In the genomic region with DNA sequence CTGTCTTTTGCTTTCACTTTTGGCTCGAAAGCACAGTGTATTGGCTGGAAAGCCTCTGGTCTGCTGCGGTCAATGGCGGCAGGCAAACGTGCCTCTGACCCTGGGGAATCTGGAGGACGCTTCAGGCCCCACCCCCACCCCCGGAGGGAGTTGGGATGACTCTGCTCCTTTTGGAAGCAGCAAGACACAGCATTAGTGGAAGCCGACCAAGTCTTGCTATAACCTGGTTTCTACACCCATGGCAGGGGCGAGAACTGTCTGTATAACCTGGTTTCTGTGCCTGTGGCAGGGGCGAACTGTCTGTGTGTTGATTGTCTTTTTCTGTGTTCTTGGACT, we compare ENCODE assay signal across 15 mouse cellular contexts. TPM values are rescaled to one million over a fixed set of nuclear protein-coding genes. Genes with fewer than 3 reads are reported as not detected.
A peak's percentile ranks its signal among the peaks of the same experiment; 100 is the strongest.
DNase-seq lines count a peak whose midpoint lies in the region; ATAC-seq and TF ChIP-seq lines count a peak whose summit lies in the region.
"Had no signal": no experiment of that assay in that cellular context is flagged by ENCODE, and none has a peak within 500 bp of the region (broad histone marks: within the 10 kb centered on the region; RNA-seq: fewer than 3 reads in every experiment).

No protein-coding gene starts in this region.

- H3K36me3 ChIP-seq in testis, adult 2 months (ENCODE audit: control insufficient read depth, insufficient read depth, low read length) = no peaks in the 10 kb centered on the region
- no peaks in the 10 kb centered on the region for H3K36me3 ChIP-seq in liver, embryonic 13.5 days
- H3K36me3 ChIP-seq: forebrain, embryonic 10.5 days; heart, embryonic 10.5 days; hindbrain, embryonic 13.5 days had no signal

- no peaks in the 10 kb centered on the region for H3K4me1 ChIP-seq in testis, adult 2 months (ENCODE audit: control insufficient read depth, insufficient read depth, low read length)
- no peaks in the 10 kb centered on the region for H3K4me1 ChIP-seq in bone marrow, adult 2 months (ENCODE audit: control insufficient read depth, insufficient read depth, low read length)
- H3K4me1 ChIP-seq in liver, embryonic 13.5 days (replicated peaks) = no peaks in the 10 kb centered on the region
- H3K4me1 ChIP-seq: heart, embryonic 10.5 days; hindbrain, embryonic 13.5 days had no signal

- no peak for TF ChIP-seq CTCF in testis, adult 2 months (IDR thresholded peaks at IDR 0.05; ENCODE audit: control insufficient read depth, insufficient read depth, insufficient replicate concordance, low read depth, low read length)
- no peak for TF ChIP-seq CTCF in bone marrow, adult 2 months (IDR thresholded peaks at IDR 0.05; ENCODE audit: control insufficient read depth, insufficient read depth, low read length)

- H3K4me2 ChIP-seq in liver, embryonic 13.5 days = peak overlapping the region; percentile 36
- H3K4me2 ChIP-seq: hindbrain, embryonic 13.5 days had no signal

- DNase-seq in testis, postnatal 10 days (ENCODE audit: low spot score) = no peak
- no peak for DNase-seq in liver, embryonic 13.5 days
- DNase-seq in heart, postnatal 14 days = no peak
- DNase-seq in c-Kit-positive CD71-positive TER-119-positive erythroid progenitor cells, embryonic 14.5 days (ENCODE audit: low spot score) = no peak
- DNase-seq in heart, postnatal 4 days = no peak
- DNase-seq: cerebellum, adult 8-10 months; kidney, adult 2 months; kidney, postnatal 4 days; right cerebral cortex, postnatal 4 days had no signal

- H3K9ac ChIP-seq in liver, embryonic 13.5 days = no peak overlapping the region
- H3K9ac ChIP-seq: hindbrain, embryonic 13.5 days had no signal

- intact Hi-C loops in heart, postnatal 14 days (cut with DNase I) = no loop called here

- no peak for ATAC-seq in liver, embryonic 13.5 days (ENCODE audit: low read depth)
- no peak for ATAC-seq in monocyte, adult 5-6 weeks (replicated peaks; ENCODE audit: insufficient number of reproducible peaks, low FRiP score, low TSS enrichment, poor library complexity, severe bottlenecking)

- peak overlapping the region; percentile 27; the same call in 1 of the 2 replicates for H3K4me3 ChIP-seq in testis, adult 2 months (ENCODE audit: control insufficient read depth, low read depth, low read length)
- peak overlapping the region; percentile 42 for H3K4me3 ChIP-seq in bone marrow, adult 2 months (replicated peaks; ENCODE audit: control insufficient read depth, low read depth, low read length)
- H3K4me3 ChIP-seq in liver, embryonic 13.5 days (replicated peaks) = peak overlapping the region; percentile 28
- H3K4me3 ChIP-seq: forebrain, embryonic 10.5 days; heart, embryonic 10.5 days; hindbrain, embryonic 13.5 days had no signal

- H3K9me3 ChIP-seq in liver, embryonic 13.5 days (replicated peaks) = no peaks in the 10 kb centered on the region
- H3K9me3 ChIP-seq: forebrain, embryonic 10.5 days; heart, embryonic 10.5 days; hindbrain, embryonic 13.5 days had no signal

- 53% methylated on average over 9 of the region's 9 CpGs for WGBS in bone marrow, adult 2 months
- WGBS in liver, embryonic 13.5 days (ENCODE audit: insufficient replicate concordance) = 56% methylated on average over 9 of the region's 9 CpGs

- no peak overlapping the region for H3K27ac ChIP-seq in testis, adult 2 months (ENCODE audit: control insufficient read depth, insufficient read depth, low read depth, low read length)
- H3K27ac ChIP-seq in bone marrow, adult 2 months (ENCODE audit: control insufficient read depth, insufficient read depth, low read depth, low read length, poor library complexity) = no peak overlapping the region
- no peak overlapping the region for H3K27ac ChIP-seq in liver, embryonic 13.5 days
- H3K27ac ChIP-seq: forebrain, embryonic 10.5 days; heart, embryonic 10.5 days; hindbrain, embryonic 13.5 days had no signal

- H3K27me3 ChIP-seq in testis, adult 2 months (ENCODE audit: control insufficient read depth, insufficient read depth, low read length) = no peaks in the 10 kb centered on the region
- H3K27me3 ChIP-seq in liver, embryonic 13.5 days = no peaks in the 10 kb centered on the region

- TF ChIP-seq POLR2A in testis, adult 2 months (IDR thresholded peaks at IDR 0.05; ENCODE audit: control insufficient read depth, low read depth, low read length) = no peak
- no peak for TF ChIP-seq POLR2A in bone marrow, adult 2 months (IDR thresholded peaks at IDR 0.05; ENCODE audit: borderline replicate concordance, control insufficient read depth, low read depth, low read length)

RNA-seq across cellular contexts. Expression of a gene that starts 15.8 kb away (rescaled TPM):
- 1.2 and 1.8 TPM in 2 replicates for polyA plus RNA-seq in testis, adult 2 months (2012; rRNA removed)
- 7.8 and 14.6 TPM in 2 replicates for polyA plus RNA-seq in bone marrow, adult 2 months (2011; ENCODE audit: insufficient read depth, insufficient read length, low replicate concordance, missing spikeins)
- polyA plus RNA-seq in liver, embryonic 13.5 days (2015; fragmentation: Nextera tagmentation; extraction: Ambion mirVana) = 7.7 and 9.9 TPM in 2 replicates
- 1 to 10 TPM; 4.1 to 4.9 TPM for total RNA-seq in heart, postnatal 14 days (2021)
- total RNA-seq in monocyte, adult 5-6 weeks (2017) = 30.3 to 48.1 TPM (median 31.0 TPM) in 3 replicates
- total RNA-seq in heart, postnatal 4 days (2021) = 1 to 10 TPM; 7.8 to 8.3 TPM
